ENCODE assay signal across 13 mouse cellular contexts in the genomic region with DNA sequence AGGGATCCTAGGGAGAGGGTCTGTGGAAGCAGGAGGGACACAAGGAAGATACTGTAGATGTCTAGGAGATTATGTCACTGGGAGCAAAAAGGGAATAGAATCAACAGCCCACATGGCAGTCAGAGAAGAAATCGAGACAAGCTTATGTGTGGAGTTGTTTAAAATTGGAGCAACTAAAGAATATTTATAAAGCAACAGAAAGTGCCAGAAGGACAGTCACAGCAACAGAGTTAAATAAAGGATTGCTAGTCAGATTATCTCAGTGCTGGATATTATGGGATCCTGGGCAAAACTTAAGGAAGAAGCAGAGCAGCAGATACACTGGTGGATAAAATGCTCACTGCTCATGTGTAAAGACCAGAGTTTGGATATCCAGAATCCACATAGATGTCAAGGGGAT.
"Had no signal": no experiment of that assay in that cellular context is flagged by ENCODE, and none has a peak within 500 bp of the region (broad histone marks: within the 10 kb centered on the region; RNA-seq: fewer than 3 reads in every experiment).

No protein-coding gene starts in this region.

- H3K27ac ChIP-seq: midbrain, embryonic 13.5 days; midbrain, embryonic 15.5 days; neural tube, embryonic 12.5 days; stomach, embryonic 15.5 days; stomach, postnatal 0 days had no signal

- ATAC-seq: midbrain, embryonic 13.5 days; midbrain, embryonic 15.5 days had no signal

- H3K4me1 ChIP-seq: midbrain, embryonic 13.5 days; neural tube, embryonic 12.5 days; stomach, embryonic 15.5 days had no signal

- H3K36me3 ChIP-seq: midbrain, embryonic 13.5 days; midbrain, embryonic 15.5 days; neural tube, embryonic 12.5 days; stomach, embryonic 15.5 days had no signal

- DNase-seq: lung, adult 18-20 months; lung, embryonic 14.5 days; lung, postnatal 10 days; lung, postnatal 4 days; right cerebral cortex, postnatal 14 days; thymus, adult 18-20 months; thymus, postnatal 14 days; thymus, postnatal 36 days had no signal

- H3K27me3 ChIP-seq: midbrain, embryonic 13.5 days; midbrain, embryonic 15.5 days; neural tube, embryonic 12.5 days; stomach, embryonic 15.5 days had no signal

- H3K4me3 ChIP-seq: midbrain, embryonic 13.5 days; midbrain, embryonic 15.5 days; neural tube, embryonic 12.5 days; stomach, embryonic 15.5 days had no signal

- H3K9me3 ChIP-seq: midbrain, embryonic 13.5 days; midbrain, embryonic 15.5 days; neural tube, embryonic 12.5 days; stomach, embryonic 15.5 days had no signal
